Mouse (Mus musculus) lung, postnatal 0 days (tissue): ENCODE measurements at regions not wholly inside any gene's neighbourhood (a gene's known extent, or its start where the extent isn't known, plus 50 kb on each side); places are given as distances from the start of the nearest gene placed in this dataset.

Source experiments
- ATAC-seq: fragments of 200-750 bp; cut with Nextera tagmentation; 2 replicates; pipeline ENCODE4 v1.8.0; 2017; ENCODE audit warnings: moderate library complexity
- DNase-seq: peaks from one replicate; pipeline ENCODE4 v3.0.0-alpha.2; 2016; ENCODE audit warnings: low spot score
- H3K27ac ChIP-seq: fragments of 300-500 bp; sonication (generic); 2 replicates; pipeline ENCODE4 v1.5.1; 2014; ENCODE audit warnings: antibody characterized with exemption, mild to moderate bottlenecking, low read length, mixed read lengths
- H3K27me3 ChIP-seq: fragments of 300-500 bp; sonication (generic); replicated peaks from 2 replicates; pipeline ENCODE4 v1.6.1; 2014; ENCODE audit warnings: low read length, mixed read lengths; ENCODE audit not compliant: insufficient read depth
- H3K36me3 ChIP-seq: fragments of 300-500 bp; sonication (generic); 2 replicates; pipeline ENCODE4 v1.6.1; 2014; ENCODE audit warnings: low read length, mixed read lengths; ENCODE audit not compliant: insufficient read depth
- H3K4me1 ChIP-seq: fragments of 300-500 bp; sonication (generic); 2 replicates; pipeline ENCODE4 v1.6.1; 2014; ENCODE audit warnings: antibody characterized with exemption, low read depth, low read length, mixed read lengths; ENCODE audit not compliant: insufficient read depth
- H3K4me2 ChIP-seq: fragments of 300-500 bp; sonication (generic); replicated peaks from 2 replicates; pipeline ENCODE4 v1.6.1; 2014; ENCODE audit warnings: low read depth, mild to moderate bottlenecking, low read length, moderate library complexity, mixed read lengths
- H3K4me3 ChIP-seq: fragments of 300-500 bp; sonication (generic); 2 replicates; pipeline ENCODE4 v1.5.1; 2014; ENCODE audit warnings: low read depth, low read length
- H3K9ac ChIP-seq: fragments of 300-500 bp; sonication (generic); replicated peaks from 2 replicates; pipeline ENCODE4 v1.6.1; 2014; ENCODE audit warnings: low read depth, mild to moderate bottlenecking
- H3K9me3 ChIP-seq: fragments of 300-500 bp; sonication (generic); 2 replicates; pipeline ENCODE4 v1.6.1; 2016; ENCODE audit warnings: low read length, mixed read lengths
- CTCF ChIP-seq: IDR thresholded peaks from 2 replicates; pipeline ENCODE4 v1.5.1; 2016; ENCODE audit warnings: antibody characterized with exemption, mild to moderate bottlenecking
- EP300 ChIP-seq: IDR thresholded peaks from 2 replicates; pipeline ENCODE4 v1.6.1; 2016; ENCODE audit warnings: antibody characterized with exemption, mild to moderate bottlenecking, control low read depth
- WGBS: fragments of 180-500 bp; shearing (Covaris S2); extraction: QIAGEN DNeasy Blood & Tissue Kit; methylation state at CpG from one replicate; pipeline ENCODE4 v1.1.7; 2014; 5-methylcytosine and 5-hydroxymethylcytosine counted together

GRCm38 (mm10) chr14:68344715-68345114 lies 949.4 kb downstream of the Synb start:
- TF ChIP-seq EP300 (no peak), CTCF (no peak)
- no peak overlapping the region for H3K27ac ChIP-seq
- H3K36me3 ChIP-seq = no peaks in the 10 kb centered on the region
- H3K4me2 ChIP-seq = no peak overlapping the region
- DNase-seq (no peak), ATAC-seq (no peak)
- H3K9ac ChIP-seq = no peak overlapping the region
- no peaks in the 10 kb centered on the region for H3K4me1 ChIP-seq
- H3K27me3 ChIP-seq = no peaks in the 10 kb centered on the region
- 73% methylated on average over 3 of the region's 3 CpGs for WGBS
- H3K9me3 ChIP-seq = no peaks in the 10 kb centered on the region
- no peak overlapping the region for H3K4me3 ChIP-seq

GRCm38 (mm10) chr14:68338440-68338839 lies 955.7 kb downstream of the Synb start:
- H3K9ac ChIP-seq = no peak overlapping the region
- H3K27ac ChIP-seq = no peak overlapping the region
- H3K36me3 ChIP-seq = no peaks in the 10 kb centered on the region
- WGBS = 34% methylated on average over 5 of the region's 5 CpGs
- ATAC-seq (no peak), DNase-seq (no peak)
- H3K4me2 ChIP-seq = no peak overlapping the region
- H3K4me3 ChIP-seq = no peak overlapping the region
- no peaks in the 10 kb centered on the region for H3K4me1 ChIP-seq
- TF ChIP-seq EP300 = no peak
- TF ChIP-seq CTCF = no peak
- no peaks in the 10 kb centered on the region for H3K27me3 ChIP-seq
- H3K9me3 ChIP-seq = no peaks in the 10 kb centered on the region

GRCm38 (mm10) chr14:68325061-68325460 lies 969.0 kb downstream of the Synb start:
- Histone ChIP-seq H3K36me3 (no peaks in the 10 kb centered on the region), H3K27me3 (no peaks in the 10 kb centered on the region), H3K4me1 (no peaks in the 10 kb centered on the region), H3K9ac (no peak overlapping the region), H3K9me3 (no peaks in the 10 kb centered on the region), H3K4me2 (no peak overlapping the region), H3K4me3 (no peak overlapping the region), H3K27ac (no peak overlapping the region)
- TF ChIP-seq CTCF = no peak
- TF ChIP-seq EP300 = no peak
- DNase-seq (no peak), ATAC-seq (no peak)
- WGBS = 79% methylated on average over 1 of the region's 1 CpGs

- Histone ChIP-seq H3K9ac (no peak overlapping the region), H3K4me1 (no peaks in the 10 kb centered on the region), H3K27me3 (no peaks in the 10 kb centered on the region), H3K36me3 (no peaks in the 10 kb centered on the region), H3K4me3 (no peak overlapping the region), H3K27ac (no peak overlapping the region), H3K4me2 (no peak overlapping the region), H3K9me3 (no peaks in the 10 kb centered on the region)
- 59% methylated on average over 6 of the region's 6 CpGs for WGBS
- DNase-seq = no peak
- no peak for ATAC-seq
- TF ChIP-seq EP300 (no peak), CTCF (no peak)
These were observed 971.1 kb downstream of the Synb start for GRCm38 (mm10) chr14:68323008-68323407.

GRCm38 (mm10) chr14:68307973-68308660 lies 986.0 kb downstream of the Synb start:
- TF ChIP-seq CTCF (no peak), EP300 (no peak)
- ATAC-seq = no peak
- no peaks in the 10 kb centered on the region for H3K9me3 ChIP-seq
- no peak for DNase-seq
- WGBS = 89% methylated on average over 2 of the region's 2 CpGs
- H3K27ac ChIP-seq = no peak overlapping the region
- no peak overlapping the region for H3K4me2 ChIP-seq
- no peaks in the 10 kb centered on the region for H3K36me3 ChIP-seq
- H3K9ac ChIP-seq = no peak overlapping the region
- no peak overlapping the region for H3K4me3 ChIP-seq
- no peaks in the 10 kb centered on the region for H3K4me1 ChIP-seq
- H3K27me3 ChIP-seq = no peaks in the 10 kb centered on the region

GRCm38 (mm10) chr14:68305166-68305565 lies 988.9 kb downstream of the Synb start:
- no peaks in the 10 kb centered on the region for H3K4me1 ChIP-seq
- ATAC-seq (no peak), DNase-seq (no peak)
- H3K27me3 ChIP-seq = no peaks in the 10 kb centered on the region
- no peak for TF ChIP-seq CTCF
- no peak for TF ChIP-seq EP300
- 64% methylated on average over 8 of the region's 8 CpGs for WGBS
- no peaks in the 10 kb centered on the region for H3K9me3 ChIP-seq
- no peaks in the 10 kb centered on the region for H3K36me3 ChIP-seq
- H3K27ac ChIP-seq = no peak overlapping the region
- H3K4me2 ChIP-seq = no peak overlapping the region
- H3K4me3 ChIP-seq = no peak overlapping the region
- no peak overlapping the region for H3K9ac ChIP-seq

- DNase-seq (no peak), ATAC-seq (no peak)
- H3K9me3 ChIP-seq = no peaks in the 10 kb centered on the region
- H3K4me3 ChIP-seq = no peak overlapping the region
- no peak overlapping the region for H3K4me2 ChIP-seq
- TF ChIP-seq EP300 = no peak
- TF ChIP-seq CTCF = no peak
- no peaks in the 10 kb centered on the region for H3K36me3 ChIP-seq
- WGBS = 27% methylated on average over 4 of the region's 4 CpGs
- no peaks in the 10 kb centered on the region for H3K4me1 ChIP-seq
- H3K27me3 ChIP-seq = no peaks in the 10 kb centered on the region
- H3K27ac ChIP-seq = no peak overlapping the region
- H3K9ac ChIP-seq = no peak overlapping the region
These were observed 992.4 kb downstream of the Synb start for GRCm38 (mm10) chr14:68301710-68302109.
